Mouse (Mus musculus): Measurements from ENCODE around the gene Gm26602.
A peak's percentile ranks its signal among the peaks of the same experiment; 100 is the strongest.
"Not testable (repeated sequence)": the region's sequence is repeated elsewhere in the genome, so short reads cannot be mapped to it uniquely, and the experiment has no call there.

Gm26602 gene

GRCm38 (mm10) chr10:79884938-79885337 lies 25.7 kb upstream of the Gm26602 start:
- DNase-seq (ENCODE audit: low spot score in 2 of 2): not testable (repeated sequence)

GRCm38 (mm10) chr10:79886054-79886453 lies 24.6 kb upstream of the Gm26602 start, which contains the start of gene Elane:
Gene Elane, plus strand, starts transcription at chr10:79886247.
- DNase-seq (ENCODE audit: low spot score in 2 of 2): no peak

GRCm38 (mm10) chr10:79886611-79887010 lies 24.0 kb upstream of the Gm26602 start:
- DNase-seq (ENCODE audit: low spot score in 2 of 2): no peak

GRCm38 (mm10) chr10:79889386-79889785 lies 21.3 kb upstream of the Gm26602 start:
- DNase-seq (ENCODE audit: low spot score in 2 of 2): no peak

GRCm38 (mm10) chr10:79890670-79891069 lies 20.0 kb upstream of the Gm26602 start, which contains the start of gene Cfd:
Gene Cfd, plus strand, starts transcription at chr10:79890853.
- no peak for DNase-seq (ENCODE audit: low spot score in 2 of 2)

- peak; percentile 78 to 83 for DNase-seq (ENCODE audit: low spot score in 2 of 2)
Observed at GRCm38 (mm10) chr10:79892451-79893118, 18.1 kb upstream of the Gm26602 start.

GRCm38 (mm10) chr10:79896306-79896705 lies 14.3 kb upstream of the Gm26602 start:
- DNase-seq (ENCODE audit: low spot score in 2 of 2): no peak

GRCm38 (mm10) chr10:79896814-79897213 lies 13.8 kb upstream of the Gm26602 start:
- DNase-seq (ENCODE audit: low spot score in 2 of 2): peak in 1 of 2 experiments; percentile 42

GRCm38 (mm10) chr10:79897316-79898245 lies 13.1 kb upstream of the Gm26602 start:
- peak; percentile 69 to 80 for DNase-seq (ENCODE audit: low spot score in 2 of 2)

GRCm38 (mm10) chr10:79900951-79901410 lies 9.7 kb upstream of the Gm26602 start:
- DNase-seq (ENCODE audit: low spot score in 2 of 2): no peak

- DNase-seq (ENCODE audit: low spot score in 2 of 2): no peak
Observed at GRCm38 (mm10) chr10:79906712-79907111, 3.9 kb upstream of the Gm26602 start.

- DNase-seq (ENCODE audit: low spot score in 2 of 2): no peak
Observed at GRCm38 (mm10) chr10:79907415-79907814, 3.2 kb upstream of the Gm26602 start.

- peak; percentile 99 for DNase-seq (ENCODE audit: low spot score in 2 of 2)
Observed at GRCm38 (mm10) chr10:79908167-79909091, 2.2 kb upstream of the Gm26602 start, which contains the start of gene Med16. Gene Med16, minus strand, starts transcription at chr10:79908923.

GRCm38 (mm10) chr10:79909092-79909922 lies 1.3 kb upstream of the Gm26602 start:
- DNase-seq (ENCODE audit: low spot score in 2 of 2): peak; percentile 54 to 57

- DNase-seq (ENCODE audit: low spot score in 2 of 2): no peak
Observed at GRCm38 (mm10) chr10:79912412-79912811, 1.8 kb downstream of the Gm26602 start.

- DNase-seq (ENCODE audit: low spot score in 2 of 2): no peak
Observed at GRCm38 (mm10) chr10:79914131-79914947, 3.7 kb downstream of the Gm26602 start.

GRCm38 (mm10) chr10:79914948-79915596 lies 4.4 kb downstream of the Gm26602 start:
- no peak for DNase-seq (ENCODE audit: low spot score in 2 of 2)

- DNase-seq (ENCODE audit: low spot score in 2 of 2): no peak
Observed at GRCm38 (mm10) chr10:79916081-79916480, 5.4 kb downstream of the Gm26602 start.
